Mouse (Mus musculus): ENCODE data around the gene Ampd1. TPM values are rescaled to one million over a fixed set of nuclear protein-coding genes. Genes with fewer than 3 reads are reported as not detected.

Ampd1 gene
- polyA plus RNA-seq (2012; rRNA removed) = not detected in 2 replicates

GRCm38 (mm10) chr3:103073771-103074170 lies at the start of gene Ampd1:
Ampd1 (plus strand) TSS chr3:103074014.
- no peak for TF ChIP-seq CTCF (IDR thresholded peaks at IDR 0.05; ENCODE audit: extremely low read depth, insufficient read length, insufficient replicate concordance, low read depth, low read length)
- Histone ChIP-seq H3K4me1 (ENCODE audit: control insufficient read depth, insufficient read depth, insufficient read length, low read length) (no peaks in the 10 kb centered on the region), H3K27me3 (ENCODE audit: control insufficient read depth, insufficient read depth, low read length) (no peaks in the 10 kb centered on the region), H3K36me3 (ENCODE audit: control insufficient read depth, insufficient read depth, low read length) (no peaks in the 10 kb centered on the region), H3K4me3 (ENCODE audit: low read depth, low read length) (no peak within 1 kb of the TSS), H3K27ac (ENCODE audit: insufficient read depth, low read depth, low read length) (no peak within 1 kb of the TSS)
- WGBS = 58% methylated on average over 5 of the region's 5 CpGs

GRCm38 (mm10) chr3:103026174-103026573 lies 47.6 kb upstream of the Ampd1 start:
- TF ChIP-seq CTCF (IDR thresholded peaks at IDR 0.05; ENCODE audit: extremely low read depth, insufficient read length, insufficient replicate concordance, low read depth, low read length) (peak; percentile 28; the same call in 1 of the 2 replicates), POLR2A (IDR thresholded peaks at IDR 0.05; ENCODE audit: low read depth, low read length) (no peak)
- no peak overlapping the region for H3K27ac ChIP-seq (ENCODE audit: insufficient read depth, low read depth, low read length)
- H3K4me1 ChIP-seq (ENCODE audit: control insufficient read depth, insufficient read depth, insufficient read length, low read length) = peaks cover 2% of the 10 kb centered on the region; the same call in 1 of the 2 replicates
- H3K27me3 ChIP-seq (ENCODE audit: control insufficient read depth, insufficient read depth, low read length) = no peaks in the 10 kb centered on the region
- no peak overlapping the region for H3K4me3 ChIP-seq (ENCODE audit: low read depth, low read length)
- H3K36me3 ChIP-seq (ENCODE audit: control insufficient read depth, insufficient read depth, low read length) = peaks cover 26% of the 10 kb centered on the region
- 45% methylated on average over 1 of the region's 1 CpGs for WGBS

GRCm38 (mm10) chr3:103040285-103040684 lies 33.5 kb upstream of the Ampd1 start:
- Histone ChIP-seq H3K4me1 (ENCODE audit: control insufficient read depth, insufficient read depth, insufficient read length, low read length) (no peaks in the 10 kb centered on the region), H3K27ac (ENCODE audit: insufficient read depth, low read depth, low read length) (no peak overlapping the region), H3K36me3 (ENCODE audit: control insufficient read depth, insufficient read depth, low read length) (peaks cover 43% of the 10 kb centered on the region), H3K4me3 (ENCODE audit: low read depth, low read length) (no peak overlapping the region), H3K27me3 (ENCODE audit: control insufficient read depth, insufficient read depth, low read length) (no peaks in the 10 kb centered on the region)
- TF ChIP-seq CTCF (IDR thresholded peaks at IDR 0.05; ENCODE audit: extremely low read depth, insufficient read length, insufficient replicate concordance, low read depth, low read length) (no peak), POLR2A (IDR thresholded peaks at IDR 0.05; ENCODE audit: low read depth, low read length) (no peak)
- 53% methylated on average over 6 of the region's 6 CpGs for WGBS

GRCm38 (mm10) chr3:103040861-103041379 lies 32.9 kb upstream of the Ampd1 start:
- Histone ChIP-seq H3K27ac (ENCODE audit: insufficient read depth, low read depth, low read length) (no peak overlapping the region), H3K27me3 (ENCODE audit: control insufficient read depth, insufficient read depth, low read length) (no peaks in the 10 kb centered on the region), H3K4me3 (ENCODE audit: low read depth, low read length) (no peak overlapping the region), H3K4me1 (ENCODE audit: control insufficient read depth, insufficient read depth, insufficient read length, low read length) (no peaks in the 10 kb centered on the region), H3K36me3 (ENCODE audit: control insufficient read depth, insufficient read depth, low read length) (peaks cover 48% of the 10 kb centered on the region)
- 78% methylated on average over 1 of the region's 1 CpGs for WGBS
- TF ChIP-seq CTCF (IDR thresholded peaks at IDR 0.05; ENCODE audit: extremely low read depth, insufficient read length, insufficient replicate concordance, low read depth, low read length) = no peak
- TF ChIP-seq POLR2A (IDR thresholded peaks at IDR 0.05; ENCODE audit: low read depth, low read length) = no peak

GRCm38 (mm10) chr3:103056016-103056595 lies 17.7 kb upstream of the Ampd1 start:
- no peaks in the 10 kb centered on the region; the same call in 1 of the 2 replicates for H3K4me1 ChIP-seq (ENCODE audit: control insufficient read depth, insufficient read depth, insufficient read length, low read length)
- no peak for TF ChIP-seq POLR2A (IDR thresholded peaks at IDR 0.05; ENCODE audit: low read depth, low read length)
- no peak for TF ChIP-seq CTCF (IDR thresholded peaks at IDR 0.05; ENCODE audit: extremely low read depth, insufficient read length, insufficient replicate concordance, low read depth, low read length)
- H3K27ac ChIP-seq (ENCODE audit: insufficient read depth, low read depth, low read length) = no peak overlapping the region
- H3K27me3 ChIP-seq (ENCODE audit: control insufficient read depth, insufficient read depth, low read length) = no peaks in the 10 kb centered on the region
- WGBS = 84% methylated on average over 5 of the region's 5 CpGs
- H3K36me3 ChIP-seq (ENCODE audit: control insufficient read depth, insufficient read depth, low read length) = peaks cover 49% of the 10 kb centered on the region
- no peak overlapping the region for H3K4me3 ChIP-seq (ENCODE audit: low read depth, low read length)

- Histone ChIP-seq H3K27me3 (ENCODE audit: control insufficient read depth, insufficient read depth, low read length) (no peaks in the 10 kb centered on the region), H3K4me1 (ENCODE audit: control insufficient read depth, insufficient read depth, insufficient read length, low read length) (no peaks in the 10 kb centered on the region; the same call in 1 of the 2 replicates), H3K36me3 (ENCODE audit: control insufficient read depth, insufficient read depth, low read length) (peaks cover 50% of the 10 kb centered on the region), H3K27ac (ENCODE audit: insufficient read depth, low read depth, low read length) (0 out of 2 replicates have a peak overlapping the region, but pooled peaks have one; percentile 13), H3K4me3 (ENCODE audit: low read depth, low read length) (peak overlapping the region; percentile 90)
- TF ChIP-seq POLR2A (IDR thresholded peaks at IDR 0.05; ENCODE audit: low read depth, low read length) = no peak
- no peak for TF ChIP-seq CTCF (IDR thresholded peaks at IDR 0.05; ENCODE audit: extremely low read depth, insufficient read length, insufficient replicate concordance, low read depth, low read length)
- 5% methylated on average over 10 of the region's 10 CpGs for WGBS
Observed at GRCm38 (mm10) chr3:103057752-103058151, 16.1 kb upstream of the Ampd1 start.

- peak within 1 kb of the TSS; percentile 77 for H3K27ac ChIP-seq (ENCODE audit: insufficient read depth, low read depth, low read length)
- H3K36me3 ChIP-seq (ENCODE audit: control insufficient read depth, insufficient read depth, low read length) = peaks cover 54% of the 10 kb centered on the region
- TF ChIP-seq CTCF (IDR thresholded peaks at IDR 0.05; ENCODE audit: extremely low read depth, insufficient read length, insufficient replicate concordance, low read depth, low read length) (0 out of 2 replicates have a peak, but pooled peaks have one; percentile 3), POLR2A (IDR thresholded peaks at IDR 0.05; ENCODE audit: low read depth, low read length) (peak; percentile 50; the same call in 1 of the 2 replicates)
- H3K27me3 ChIP-seq (ENCODE audit: control insufficient read depth, insufficient read depth, low read length) = no peaks in the 10 kb centered on the region
- no peaks in the 10 kb centered on the region; the same call in 1 of the 2 replicates for H3K4me1 ChIP-seq (ENCODE audit: control insufficient read depth, insufficient read depth, insufficient read length, low read length)
- H3K4me3 ChIP-seq (ENCODE audit: low read depth, low read length) = peak within 1 kb of the TSS; percentile 90
- WGBS = 1% methylated on average over 46 of the region's 46 CpGs
Observed at GRCm38 (mm10) chr3:103058207-103059157, 15.3 kb upstream of the Ampd1 start, which contains the start of gene Nras. Nras (plus strand) TSS chr3:103058285.
